Mouse (Mus musculus): ENCODE measurements around the gene Prn. TPM values are rescaled to one million over a fixed set of nuclear protein-coding genes. Genes with fewer than 3 reads are reported as not detected.
A peak's percentile ranks its signal among the peaks of the same experiment; 100 is the strongest.

Gene Prn
- total and polyA plus RNA-seq, 3 experiments: not detected

DNA sequence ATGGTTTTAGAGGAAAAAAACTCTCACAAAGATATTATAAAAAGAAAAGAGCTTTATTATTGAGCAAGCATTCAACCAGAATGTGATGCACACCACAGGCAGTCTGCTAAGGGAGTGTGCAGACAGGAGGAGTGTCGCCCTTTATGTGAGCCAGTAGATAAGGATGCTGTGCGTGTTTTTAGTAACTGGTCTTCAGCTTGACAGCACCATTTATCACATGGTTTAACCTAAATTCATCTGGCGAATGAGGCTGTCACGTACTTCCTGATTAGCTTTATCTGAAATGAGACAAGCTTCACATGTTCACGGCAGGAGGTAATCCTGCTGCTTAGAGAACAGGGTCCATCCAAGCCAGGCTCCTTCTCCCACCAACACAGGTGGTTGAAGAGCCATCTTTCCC, 4.7 kb upstream of the Prn start:
- TF ChIP-seq SMC3 (IDR thresholded peaks at IDR 0.05; ENCODE audit: low read depth, low read length): no peak
- peak; percentile 91 to 93 for TF ChIP-seq EP300 (IDR thresholded peaks at IDR 0.05; ENCODE audit: low read depth in 1 of 2, low read length in 2 of 2)
- peak; percentile 93 for TF ChIP-seq MYC (IDR thresholded peaks at IDR 0.05; ENCODE audit: low read depth, low read length)
- TF ChIP-seq CHD2 (IDR thresholded peaks at IDR 0.05; ENCODE audit: low read length): no peak; the same call in 1 of the 2 replicates
- no peak for TF ChIP-seq E2F4 (IDR thresholded peaks at IDR 0.05; ENCODE audit: borderline replicate concordance, low read depth, low read length)
- TF ChIP-seq ZKSCAN1 (IDR thresholded peaks at IDR 0.05; ENCODE audit: low read depth, low read length): no peak
- peak; percentile 95 for TF ChIP-seq MAX (IDR thresholded peaks at IDR 0.05; ENCODE audit: low read length)
- TF ChIP-seq NELFE (IDR thresholded peaks at IDR 0.05; ENCODE audit: low read depth, low read length): no peak
- TF ChIP-seq SIN3A (IDR thresholded peaks at IDR 0.05; ENCODE audit: low read length): peak; percentile 98
- no peak for TF ChIP-seq RAD21 (IDR thresholded peaks at IDR 0.05; ENCODE audit: low read depth, low read length)
- TF ChIP-seq RCOR1 (IDR thresholded peaks at IDR 0.05; ENCODE audit: low read depth, low read length): peak; percentile 81
- no peak for TF ChIP-seq GABPA (IDR thresholded peaks at IDR 0.05; ENCODE audit: low read depth, low read length)
- TF ChIP-seq POLR2A (IDR thresholded peaks at IDR 0.05; ENCODE audit: control insufficient read depth in 1 of 2, insufficient read depth in 1 of 2, low read depth in 1 of 2, low read length in 2 of 2, poor library complexity in 1 of 2): no peak
- TF ChIP-seq UBTF (IDR thresholded peaks at IDR 0.05; ENCODE audit: borderline replicate concordance, insufficient read depth, low read depth, low read length): no peak
- TF ChIP-seq CHD1 (IDR thresholded peaks at IDR 0.05; ENCODE audit: low read depth, low read length): no peak
- peak; percentile 66 for TF ChIP-seq MAFK (IDR thresholded peaks at IDR 0.05; ENCODE audit: borderline replicate concordance, low read depth, low read length)
- TF ChIP-seq POLR2AphosphoS5 (IDR thresholded peaks at IDR 0.05; ENCODE audit: borderline replicate concordance, low read depth, low read length): no peak
- TF ChIP-seq ETS1 (IDR thresholded peaks at IDR 0.05; ENCODE audit: low read depth, low read length): peak; percentile 99
- TF ChIP-seq MXI1 (IDR thresholded peaks at IDR 0.05; ENCODE audit: low read depth, low read length): peak; percentile 97
- TF ChIP-seq ZMIZ1 (IDR thresholded peaks at IDR 0.05; ENCODE audit: low read depth, low read length): peak; percentile 73
- TF ChIP-seq TAL1 (IDR thresholded peaks at IDR 0.05; ENCODE audit: low read length): peak; percentile 79
- TF ChIP-seq TCF12 (IDR thresholded peaks at IDR 0.05; ENCODE audit: low read depth, low read length): peak; percentile 95
- TF ChIP-seq ELF1 (IDR thresholded peaks at IDR 0.05; ENCODE audit: low read depth, low read length): peak; percentile 78
- peak; percentile 45; the same call in 1 of the 2 replicates for TF ChIP-seq ZNF384 (IDR thresholded peaks at IDR 0.05; ENCODE audit: low read depth, low read length)
- TF ChIP-seq USF1 (IDR thresholded peaks at IDR 0.05; ENCODE audit: low read depth, low read length): peak; percentile 78
- peak; percentile 22; the same call in 1 of the 2 replicates for TF ChIP-seq MYB (IDR thresholded peaks at IDR 0.05; ENCODE audit: low read depth, low read length)
- peak; percentile 97 for TF ChIP-seq GATA1 (IDR thresholded peaks at IDR 0.05; ENCODE audit: low read depth, low read length)
- no peak for TF ChIP-seq USF2 (IDR thresholded peaks at IDR 0.05; ENCODE audit: borderline replicate concordance in 1 of 2, insufficient read depth in 1 of 2, low read depth in 1 of 2, low read length in 2 of 2)
- TF ChIP-seq BHLHE40 (IDR thresholded peaks at IDR 0.05; ENCODE audit: borderline replicate concordance, low read depth, low read length): peak; percentile 82; the same call in 1 of the 2 replicates
- TF ChIP-seq CTCF (IDR thresholded peaks at IDR 0.05 in 2 of 3, conservative IDR thresholded peaks at IDR 0.05 in 1 of 3; ENCODE audit: control insufficient read depth in 1 of 3, insufficient read depth in 1 of 3, low read depth in 2 of 3, low read length in 3 of 3, poor library complexity in 1 of 3, severe bottlenecking in 1 of 3): no peak
- TF ChIP-seq KAT2A (conservative IDR thresholded peaks at IDR 0.05; ENCODE audit: low read depth, low read length): no peak
- peak; percentile 61 for TF ChIP-seq TBP (IDR thresholded peaks at IDR 0.05; ENCODE audit: low read depth, low read length)
- no peak for TF ChIP-seq NRF1 (IDR thresholded peaks at IDR 0.05; ENCODE audit: insufficient read depth, low read depth, low read length, poor library complexity, severe bottlenecking)
- peak; percentile 85; the same call in 1 of the 2 replicates for TF ChIP-seq MEF2A (IDR thresholded peaks at IDR 0.05; ENCODE audit: extremely low read depth, insufficient replicate concordance, low read depth, low read length, poor library complexity, severe bottlenecking)
- no peak for TF ChIP-seq POLR2AphosphoS2 (IDR thresholded peaks at IDR 0.05; ENCODE audit: low read length)
- peak; percentile 60 for TF ChIP-seq HCFC1 (IDR thresholded peaks at IDR 0.05; ENCODE audit: low read depth, low read length)
- peak; percentile 79 for TF ChIP-seq MAZ (IDR thresholded peaks at IDR 0.05; ENCODE audit: low read depth, low read length)
- TF ChIP-seq JUND (IDR thresholded peaks at IDR 0.05; ENCODE audit: low read depth, low read length): no peak
- Histone ChIP-seq H3K79me2 (ENCODE audit: control insufficient read depth, insufficient read depth, low read length, poor library complexity) (no peaks in the 10 kb centered on the region; the same call in 1 of the 2 replicates), H3K4me3 (ENCODE audit: control insufficient read depth in 1 of 2, insufficient read depth in 1 of 2, low read depth in 2 of 2, low read length in 2 of 2) (no peak overlapping the region), H3K27me3 (ENCODE audit: control insufficient read depth in 1 of 2, insufficient read depth in 2 of 2, low read length in 2 of 2) (no peaks in the 10 kb centered on the region), H3K9me3 (replicated peaks; ENCODE audit: insufficient read depth, low read length) (no peaks in the 10 kb centered on the region), H3K4me1 (ENCODE audit: control insufficient read depth in 1 of 2, insufficient read depth in 2 of 2, low read length in 2 of 2) (peaks cover 6 to 34% of the 10 kb centered on the region in 2 experiments), H3K9ac (ENCODE audit: control insufficient read depth, low read depth, low read length, poor library complexity, severe bottlenecking) (no peak overlapping the region), H3K27ac (ENCODE audit: control insufficient read depth, low read depth, low read length) (peak overlapping the region; percentile 51), H3K36me3 (ENCODE audit: control insufficient read depth in 1 of 2, insufficient read depth in 2 of 2, low read length in 2 of 2) (peaks cover 0 to 22% of the 10 kb centered on the region in 2 experiments; a peak in 2 of 4 replicates)
- DNase-seq (ENCODE audit: low read depth, low spot score): peak; percentile 89
